Mouse (Mus musculus): ENCODE measurements around the gene Hnrnpk. TPM values are rescaled to one million over a fixed set of nuclear protein-coding genes. Genes with fewer than 3 reads are reported as not detected.
A peak's percentile ranks its signal among the peaks of the same experiment; 100 is the strongest.
"Not testable (repeated sequence)": the region's sequence is repeated elsewhere in the genome, so short reads cannot be mapped to it uniquely, and the experiment has no call there.

Hnrnpk gene
- total RNA-seq (2021): 100 to 1,000 TPM; 729 to 758 TPM

GRCm38 (mm10) chr13:58403243-58403642 lies at the start of gene Hnrnpk:
Gene Hnrnpk (minus strand): TSS chr13:58403343.
- intact Hi-C loops (cut with DNase I): loop anchor here (5.0 kb wide), 2 partner anchors 139 to 184 kb away; no protein-coding TSS in a partner anchor
- not testable (repeated sequence) for DNase-seq (ENCODE audit: extremely low spot score in 1 of 2, low spot score in 2 of 2)

- no peak for DNase-seq (ENCODE audit: extremely low spot score in 1 of 2, low spot score in 2 of 2)
- intact Hi-C loops (cut with DNase I): no loop called here
Observed at GRCm38 (mm10) chr13:58452246-58452645, 49.1 kb upstream of the Hnrnpk start.

- intact Hi-C loops (cut with DNase I): no loop called here
- no peak for DNase-seq (ENCODE audit: extremely low spot score in 1 of 2, low spot score in 2 of 2)
Observed at GRCm38 (mm10) chr13:58450459-58451182, 47.5 kb upstream of the Hnrnpk start.

GRCm38 (mm10) chr13:58446541-58446940 lies 43.4 kb upstream of the Hnrnpk start:
- intact Hi-C loops (cut with DNase I): no loop called here
- DNase-seq (ENCODE audit: extremely low spot score in 1 of 2, low spot score in 2 of 2): no peak

- DNase-seq (ENCODE audit: extremely low spot score in 1 of 2, low spot score in 2 of 2): no peak
- intact Hi-C loops (cut with DNase I): no loop called here
Observed at GRCm38 (mm10) chr13:58443787-58444186, 40.6 kb upstream of the Hnrnpk start.

- DNase-seq (ENCODE audit: extremely low spot score in 1 of 2, low spot score in 2 of 2): no peak
- intact Hi-C loops (cut with DNase I): no loop called here
Observed at GRCm38 (mm10) chr13:58443326-58443725, 40.2 kb upstream of the Hnrnpk start.

- intact Hi-C loops (cut with DNase I): no loop called here
Observed at GRCm38 (mm10) chr13:58439716-58440115, 36.6 kb upstream of the Hnrnpk start.

GRCm38 (mm10) chr13:58423061-58423660 lies 20.0 kb upstream of the Hnrnpk start:
- intact Hi-C loops (cut with DNase I): no loop called here
- DNase-seq (ENCODE audit: extremely low spot score in 1 of 2, low spot score in 2 of 2): no peak

More at GRCm38 (mm10) chr13:58439716-58440115, 36.6 kb upstream of the Hnrnpk start:
- DNase-seq (ENCODE audit: extremely low spot score in 1 of 2, low spot score in 2 of 2): no peak

GRCm38 (mm10) chr13:58422242-58422641 lies 19.1 kb upstream of the Hnrnpk start:
- intact Hi-C loops (cut with DNase I): no loop called here
- no peak for DNase-seq (ENCODE audit: extremely low spot score in 1 of 2, low spot score in 2 of 2)

- no peak for DNase-seq (ENCODE audit: extremely low spot score in 1 of 2, low spot score in 2 of 2)
- intact Hi-C loops (cut with DNase I): no loop called here
Observed at GRCm38 (mm10) chr13:58421026-58421425, 17.9 kb upstream of the Hnrnpk start.

GRCm38 (mm10) chr13:58419266-58419665 lies 16.1 kb upstream of the Hnrnpk start:
- intact Hi-C loops (cut with DNase I): no loop called here

GRCm38 (mm10) chr13:58418656-58419055 lies 15.5 kb upstream of the Hnrnpk start:
- DNase-seq (ENCODE audit: extremely low spot score in 1 of 2, low spot score in 2 of 2): no peak
- intact Hi-C loops (cut with DNase I): no loop called here

More at GRCm38 (mm10) chr13:58419266-58419665, 16.1 kb upstream of the Hnrnpk start:
- DNase-seq (ENCODE audit: extremely low spot score in 1 of 2, low spot score in 2 of 2): no peak

GRCm38 (mm10) chr13:58415838-58416237 lies 12.7 kb upstream of the Hnrnpk start:
- no peak for DNase-seq (ENCODE audit: extremely low spot score in 1 of 2, low spot score in 2 of 2)
- intact Hi-C loops (cut with DNase I): no loop called here

- intact Hi-C loops (cut with DNase I): no loop called here
- DNase-seq (ENCODE audit: extremely low spot score in 1 of 2, low spot score in 2 of 2): no peak
Observed at GRCm38 (mm10) chr13:58415374-58415773, 12.2 kb upstream of the Hnrnpk start.

GRCm38 (mm10) chr13:58411073-58411472 lies 7.9 kb upstream of the Hnrnpk start:
- no peak for DNase-seq (ENCODE audit: extremely low spot score in 1 of 2, low spot score in 2 of 2)
- intact Hi-C loops (cut with DNase I): no loop called here

GRCm38 (mm10) chr13:58402744-58403110 lies 416 bp downstream of the Hnrnpk start:
- intact Hi-C loops (cut with DNase I): loop anchor here (5.0 kb wide), 2 partner anchors 140 to 185 kb away; no protein-coding TSS in a partner anchor
- no peak for DNase-seq (ENCODE audit: extremely low spot score in 1 of 2, low spot score in 2 of 2)

- intact Hi-C loops (cut with DNase I): loop anchor here (5.0 kb wide), 2 partner anchors 140 to 185 kb away; no protein-coding TSS in a partner anchor
- DNase-seq (ENCODE audit: extremely low spot score in 1 of 2, low spot score in 2 of 2): peak; percentile 96 to 98
Observed at GRCm38 (mm10) chr13:58402003-58402743, 970 bp downstream of the Hnrnpk start, which contains the start of gene Rmi1. Gene Rmi1 (plus strand): TSS chr13:58402248.

GRCm38 (mm10) chr13:58401135-58402002 lies 1.8 kb downstream of the Hnrnpk start:
- peak; percentile 47 to 92 for DNase-seq (ENCODE audit: extremely low spot score in 1 of 2, low spot score in 2 of 2)

More at GRCm38 (mm10) chr13:58401135-58402002, 1.8 kb downstream of the Hnrnpk start:
- intact Hi-C loops (cut with DNase I): loop anchor here (5.0 kb wide), 2 partner anchors 141 to 186 kb away; no protein-coding TSS in a partner anchor
